Mouse (Mus musculus) neural tube, embryonic 11.5 days (tissue): ENCODE results near the gene Gen1. TPM values are rescaled to one million over a fixed set of nuclear protein-coding genes. Genes with fewer than 3 reads are reported as not detected.

Experiments
- ATAC-seq: fragments of 200-750 bp; cut with Nextera tagmentation; 2 replicates; pipeline ENCODE4 v1.8.0; 2017; ENCODE audit warnings: moderate number of reproducible peaks, mild to moderate bottlenecking, moderate TSS enrichment, moderate library complexity; ENCODE audit not compliant: insufficient read depth, low FRiP score, low TSS enrichment
- DNase-seq: peaks from one replicate; pipeline ENCODE4 v3.0.0-alpha.2; 2015; ENCODE audit warnings: low spot score
- H3K27ac ChIP-seq: fragments of 300-500 bp; sonication (generic); 2 replicates; pipeline ENCODE4 v1.5.1; 2014; ENCODE audit warnings: low read depth, mild to moderate bottlenecking, low read length
- H3K27me3 ChIP-seq: fragments of 300-500 bp; sonication (generic); 2 replicates; pipeline ENCODE4 v1.6.1; 2014; ENCODE audit warnings: mild to moderate bottlenecking, low read length, mixed read lengths; ENCODE audit not compliant: control insufficient read depth, insufficient read depth
- H3K36me3 ChIP-seq: fragments of 300-500 bp; sonication (generic); 2 replicates; pipeline ENCODE4 v1.6.1; 2014; ENCODE audit warnings: mild to moderate bottlenecking, low read length, moderate library complexity, mixed read lengths; ENCODE audit not compliant: control insufficient read depth, insufficient read depth
- H3K4me1 ChIP-seq: fragments of 300-500 bp; sonication (generic); 2 replicates; pipeline ENCODE4 v1.6.1; 2014; ENCODE audit warnings: low read length, mixed read lengths; ENCODE audit not compliant: control insufficient read depth, insufficient read depth
- H3K4me2 ChIP-seq: fragments of 300-500 bp; sonication (generic); 2 replicates; pipeline ENCODE4 v1.6.1; 2014; ENCODE audit warnings: low read depth, mild to moderate bottlenecking, moderate library complexity
- H3K4me3 ChIP-seq: fragments of 300-500 bp; sonication (generic); 2 replicates; pipeline ENCODE4 v1.5.1; 2014; ENCODE audit warnings: low read depth, low read length
- H3K9ac ChIP-seq: fragments of 300-500 bp; sonication (generic); 2 replicates; pipeline ENCODE4 v1.6.1; 2014; ENCODE audit warnings: mild to moderate bottlenecking, low read length
- H3K9me3 ChIP-seq: fragments of 300-500 bp; sonication (generic); 2 replicates; pipeline ENCODE4 v1.6.1; 2016; ENCODE audit warnings: low read length; ENCODE audit not compliant: control insufficient read depth
- WGBS: fragments of 180-500 bp; shearing (Covaris S2); extraction: QIAGEN DNeasy Blood & Tissue Kit; methylation state at CpG from one replicate; pipeline ENCODE4 v1.1.7; 2014; 5-methylcytosine and 5-hydroxymethylcytosine counted together
- microRNA-seq: library from miRNA; unstranded; fragments of <30 nt; microRNA quantifications from one replicate; pipeline ENCODE4, GENCODE M21; 2016
- polyA plus RNA-seq: library from polyadenylated mRNA; unstranded; fragments of >200 nt; fragmentation: Nextera tagmentation; extraction: Ambion mirVana; gene quantifications from 2 replicates; pipeline ENCODE4 v1.2.1, GENCODE M21; 2014

Gene Gen1
- polyA plus RNA-seq, 1 experiment from 2014 or later: 12.3 TPM

DNA sequence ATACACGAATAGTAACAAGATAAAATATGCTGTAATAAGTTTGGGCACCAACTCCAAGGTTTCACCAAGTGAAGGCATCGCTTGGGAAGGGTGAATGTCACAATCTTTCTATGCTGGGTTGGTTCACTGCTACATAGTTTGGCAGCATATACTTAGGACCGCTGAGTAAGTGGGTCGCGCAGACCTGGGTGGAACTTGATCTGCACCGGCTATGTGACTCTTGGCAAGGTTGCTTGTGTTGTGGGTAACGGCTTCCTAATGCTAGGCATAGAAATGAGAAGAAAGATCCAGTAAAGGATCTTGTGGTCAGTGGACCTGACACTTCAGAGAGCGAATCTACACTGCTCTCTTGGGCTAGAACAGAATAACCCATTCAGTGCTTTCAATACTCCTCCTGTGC, 63.1 kb downstream of the Gen1 start:
- H3K9me3 ChIP-seq: no peaks in the 10 kb centered on the region
- ATAC-seq: no peak
- H3K36me3 ChIP-seq: no peaks in the 10 kb centered on the region
- 94% methylated on average over 8 of the region's 8 CpGs for WGBS
- no peak overlapping the region for H3K27ac ChIP-seq
- no peak overlapping the region for H3K4me2 ChIP-seq
- H3K9ac ChIP-seq: no peak overlapping the region
- no peaks in the 10 kb centered on the region for H3K4me1 ChIP-seq
- no peak for DNase-seq
- no peak overlapping the region for H3K4me3 ChIP-seq
- no peaks in the 10 kb centered on the region for H3K27me3 ChIP-seq

DNA sequence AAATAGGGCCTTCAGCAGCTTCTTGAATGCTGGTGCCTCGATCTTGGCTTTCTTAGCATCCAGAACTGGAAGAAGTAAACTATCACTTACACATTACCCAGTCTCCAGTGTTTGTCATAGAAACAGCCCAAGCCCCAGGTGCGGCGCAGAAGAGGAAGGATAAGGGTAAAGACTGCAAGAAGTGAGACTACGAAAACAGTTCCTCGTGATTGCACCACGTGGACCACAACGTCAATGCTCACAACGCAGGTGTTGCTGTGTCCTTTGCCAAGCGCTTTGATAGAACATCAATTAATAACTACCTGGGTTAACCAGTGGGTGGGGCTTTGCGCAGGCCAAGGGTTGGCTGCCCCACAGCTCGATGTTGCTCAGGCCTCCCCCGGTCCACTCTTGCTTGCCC, 64.9 kb downstream of the Gen1 start:
- H3K4me1 ChIP-seq: no peaks in the 10 kb centered on the region
- no peak for DNase-seq
- 94% methylated on average over 12 of the region's 12 CpGs for WGBS
- no peaks in the 10 kb centered on the region for H3K27me3 ChIP-seq
- H3K4me3 ChIP-seq: no peak overlapping the region
- H3K27ac ChIP-seq: no peak overlapping the region
- ATAC-seq: no peak
- no peak overlapping the region for H3K9ac ChIP-seq
- H3K9me3 ChIP-seq: no peaks in the 10 kb centered on the region
- H3K4me2 ChIP-seq: no peak overlapping the region
- no peaks in the 10 kb centered on the region for H3K36me3 ChIP-seq

DNA sequence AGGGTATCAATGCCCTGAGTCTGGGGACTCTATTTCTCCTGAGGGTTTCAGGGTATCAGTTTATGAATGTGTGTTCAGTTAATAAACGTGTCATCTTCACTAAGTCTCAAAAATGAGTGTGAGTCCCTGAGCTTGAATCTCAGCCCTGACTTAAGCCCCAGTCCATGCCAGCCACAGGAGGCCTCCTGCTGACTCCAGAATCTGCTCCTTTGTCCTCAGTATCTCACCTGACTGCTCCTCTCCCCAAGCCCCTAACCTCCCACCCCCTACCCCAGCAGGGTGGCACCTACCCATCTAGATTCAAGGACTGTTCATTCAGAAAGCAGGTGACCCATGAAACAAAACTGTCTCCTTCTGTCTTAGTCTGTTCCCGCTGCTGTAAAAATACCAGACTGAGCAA, 67.0 kb downstream of the Gen1 start:
- no peaks in the 10 kb centered on the region for H3K36me3 ChIP-seq
- no peaks in the 10 kb centered on the region for H3K4me1 ChIP-seq
- no peaks in the 10 kb centered on the region for H3K9me3 ChIP-seq
- no peak overlapping the region for H3K4me2 ChIP-seq
- ATAC-seq: no peak
- no peak overlapping the region for H3K27ac ChIP-seq
- H3K9ac ChIP-seq: no peak overlapping the region
- H3K4me3 ChIP-seq: no peak overlapping the region
- WGBS: 43% methylated on average over 2 of the region's 2 CpGs
- H3K27me3 ChIP-seq: no peaks in the 10 kb centered on the region
- no peak for DNase-seq

DNA sequence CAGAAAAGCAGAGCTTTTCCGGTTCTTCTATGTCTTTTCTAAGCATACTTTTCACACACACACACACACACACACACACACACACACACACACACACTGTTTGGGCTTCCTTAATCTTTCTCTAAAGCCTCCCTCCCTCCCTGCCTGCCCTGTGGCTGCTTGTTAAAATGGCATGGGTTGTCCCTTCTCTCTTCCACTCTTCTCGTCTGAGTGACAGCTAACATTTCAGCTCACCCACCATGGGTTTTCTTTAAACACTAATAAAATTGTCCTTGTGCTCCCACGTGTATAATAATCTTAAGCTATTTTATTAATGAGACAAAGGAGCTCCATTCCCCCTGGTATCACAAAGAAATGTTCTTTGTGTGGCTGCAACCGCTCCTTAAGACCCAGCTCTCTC, 67.6 kb downstream of the Gen1 start:
- Histone ChIP-seq H3K36me3 (no peaks in the 10 kb centered on the region), H3K9me3 (no peaks in the 10 kb centered on the region), H3K4me1 (no peaks in the 10 kb centered on the region), H3K4me2 (no peak overlapping the region), H3K9ac (no peak overlapping the region), H3K27ac (no peak overlapping the region), H3K4me3 (no peak overlapping the region), H3K27me3 (no peaks in the 10 kb centered on the region)
- ATAC-seq (no peak), DNase-seq (no peak)
- 54% methylated on average over 4 of the region's 4 CpGs for WGBS

DNA sequence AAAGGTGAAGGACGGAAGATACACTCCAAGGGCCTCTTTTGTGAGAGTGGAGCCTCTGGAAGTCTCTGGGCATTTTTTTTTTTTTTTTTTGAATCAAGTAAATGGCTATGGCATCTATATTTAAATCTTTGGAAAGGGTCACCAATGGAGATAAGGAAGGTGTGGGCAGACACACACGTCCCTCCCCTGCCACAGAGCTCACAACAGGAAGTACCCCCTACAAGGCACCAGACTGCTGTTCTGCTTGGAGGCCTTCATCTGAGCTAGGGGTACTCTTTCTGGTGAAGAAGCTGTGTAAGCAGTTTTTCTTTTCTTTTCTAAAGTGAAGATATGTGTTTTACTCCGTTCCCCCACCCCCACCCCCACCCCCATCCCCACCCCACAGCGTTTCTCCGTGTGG, 68.8 kb downstream of the Gen1 start:
- no peak overlapping the region for H3K4me2 ChIP-seq
- WGBS: 46% methylated on average over 5 of the region's 5 CpGs
- ATAC-seq: no peak

DNA sequence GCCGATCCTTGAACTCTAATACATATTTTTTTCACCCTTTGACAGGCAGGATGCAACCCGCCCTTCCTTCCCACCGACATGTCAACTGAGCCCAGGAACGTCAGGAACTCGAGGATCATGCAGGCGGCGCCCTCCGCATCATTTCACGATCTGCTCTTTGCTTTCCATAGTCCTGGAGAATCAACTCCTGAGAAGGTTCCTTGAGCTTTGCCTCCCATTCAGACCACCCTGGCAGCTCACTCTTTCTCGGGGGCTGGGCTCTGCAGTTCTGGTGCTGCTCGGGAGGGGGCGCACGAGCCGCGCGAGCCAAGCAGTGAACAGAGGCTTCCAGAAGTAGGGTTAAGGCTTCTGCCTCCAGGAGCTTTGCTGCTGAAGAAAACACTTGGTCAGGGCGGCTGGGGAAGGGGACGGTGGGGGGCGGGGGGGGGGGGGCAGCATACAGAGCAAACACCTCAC, 69.4 kb downstream of the Gen1 start:
- H3K4me3 ChIP-seq: no peak overlapping the region
- no peaks in the 10 kb centered on the region for H3K36me3 ChIP-seq
- H3K4me1 ChIP-seq: no peaks in the 10 kb centered on the region
- H3K9me3 ChIP-seq: no peaks in the 10 kb centered on the region
- H3K4me2 ChIP-seq: no peak overlapping the region; the same call in 1 of the 2 replicates
- peak; percentile 67 for ATAC-seq
- no peak overlapping the region for H3K9ac ChIP-seq
- WGBS: 9% methylated on average over 16 of the region's 19 CpGs
- peak; percentile 85 for DNase-seq
- no peak overlapping the region for H3K27ac ChIP-seq
- no peaks in the 10 kb centered on the region for H3K27me3 ChIP-seq

More for the DNA sequence above, 68.8 kb downstream of the Gen1 start:
- no peak overlapping the region for H3K9ac ChIP-seq
- H3K27ac ChIP-seq: no peak overlapping the region
- no peak overlapping the region for H3K4me3 ChIP-seq
- no peaks in the 10 kb centered on the region for H3K9me3 ChIP-seq
- no peaks in the 10 kb centered on the region for H3K4me1 ChIP-seq
- no peak for DNase-seq
- H3K27me3 ChIP-seq: no peaks in the 10 kb centered on the region
- no peaks in the 10 kb centered on the region for H3K36me3 ChIP-seq

DNA sequence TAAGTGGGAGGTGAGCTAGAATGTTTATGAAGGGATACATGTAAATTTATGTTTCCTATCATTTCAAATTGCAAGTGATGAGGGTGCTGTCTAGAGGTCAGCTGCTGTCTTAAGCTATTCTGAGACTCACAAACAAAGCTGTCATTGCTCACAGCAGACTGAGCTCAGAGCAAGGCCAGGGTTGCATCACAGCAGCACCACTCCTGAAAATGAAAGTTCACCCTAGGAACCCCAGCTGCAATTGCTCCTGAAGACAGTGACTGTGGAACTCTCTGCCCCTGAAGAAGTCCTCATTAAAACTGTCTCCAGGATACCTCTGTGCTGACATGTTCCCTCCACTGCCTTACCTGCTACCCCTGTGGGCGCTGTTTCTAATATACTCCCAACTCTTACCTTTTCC, 70.6 kb downstream of the Gen1 start:
- no peaks in the 10 kb centered on the region for H3K4me1 ChIP-seq
- no peak overlapping the region for H3K4me3 ChIP-seq
- no peak overlapping the region for H3K9ac ChIP-seq
- no peaks in the 10 kb centered on the region for H3K9me3 ChIP-seq
- H3K36me3 ChIP-seq: no peaks in the 10 kb centered on the region
- H3K4me2 ChIP-seq: no peak overlapping the region
- H3K27me3 ChIP-seq: no peaks in the 10 kb centered on the region
- ATAC-seq (no peak), DNase-seq (no peak)
- 87% methylated on average over 1 of the region's 1 CpGs for WGBS
- no peak overlapping the region for H3K27ac ChIP-seq

Small RNA genes lying within 50 kb of the gene (microRNA-seq; reads per million reads assigned to microRNA genes)
- gene Mir7675: not detected

Other genes starting within 250 kb of the Gen1 start
- gene Kcns3, start 114.7 kb downstream of the Gen1 start, polyA plus RNA-seq: 0.70 and 0.99 TPM in 2 replicates
- gene Msgn1, start 56.8 kb downstream of the Gen1 start, polyA plus RNA-seq: not detected in 2 replicates
- gene Smc6, start 85 bp upstream of the Gen1 start, polyA plus RNA-seq: 104 and 114 TPM in 2 replicates
- gene Vsnl1, start 170.8 kb upstream of the Gen1 start, polyA plus RNA-seq: 4.5 and 5.0 TPM in 2 replicates
- gene Rad51ap2, start 190.3 kb upstream of the Gen1 start, polyA plus RNA-seq: 0.37 and 0.59 TPM in 2 replicates